Mouse (Mus musculus) lung, postnatal 36 days (tissue): Measurements from ENCODE around the gene Ube2o.
A peak's percentile ranks its signal among the peaks of the same experiment; 100 is the strongest.

Source experiments
- DNase-seq: peaks from one replicate; pipeline ENCODE4 v3.0.0; 2022; ENCODE audit warnings: mixed read lengths

Ube2o gene

GRCm38 (mm10) chr11:116579280-116579679, 2.0 kb downstream of the Ube2o start:
- DNase-seq: no peak

GRCm38 (mm10) chr11:116575396-116575795, 5.9 kb downstream of the Ube2o start:
- peak; percentile 21 for DNase-seq

GRCm38 (mm10) chr11:116574982-116575381, 6.3 kb downstream of the Ube2o start:
- no peak for DNase-seq

- no peak for DNase-seq
These were observed 6.8 kb downstream of the Ube2o start for GRCm38 (mm10) chr11:116574486-116574885.

- no peak for DNase-seq
These were observed 8.3 kb downstream of the Ube2o start for GRCm38 (mm10) chr11:116572756-116573543.

- DNase-seq: peak; percentile 63
These were observed 9.2 kb downstream of the Ube2o start for GRCm38 (mm10) chr11:116571767-116572679.

GRCm38 (mm10) chr11:116570821-116571220, 10.4 kb downstream of the Ube2o start:
- no peak for DNase-seq

GRCm38 (mm10) chr11:116567531-116567930, 13.7 kb downstream of the Ube2o start:
- no peak for DNase-seq

- no peak for DNase-seq
These were observed 15.8 kb downstream of the Ube2o start for GRCm38 (mm10) chr11:116565283-116566041.

- DNase-seq: no peak
These were observed 24.9 kb downstream of the Ube2o start for GRCm38 (mm10) chr11:116556308-116556707.

GRCm38 (mm10) chr11:116555572-116555971, 25.7 kb downstream of the Ube2o start:
- no peak for DNase-seq

GRCm38 (mm10) chr11:116554171-116554878, 26.9 kb downstream of the Ube2o start:
- peak; percentile 62 for DNase-seq

GRCm38 (mm10) chr11:116552194-116552593, 29.1 kb downstream of the Ube2o start:
- DNase-seq: no peak

GRCm38 (mm10) chr11:116550748-116551147, 30.5 kb downstream of the Ube2o start:
- peak; percentile 38 for DNase-seq

GRCm38 (mm10) chr11:116549273-116550038, 31.8 kb downstream of the Ube2o start:
- DNase-seq: no peak

- no peak for DNase-seq
These were observed 32.5 kb downstream of the Ube2o start for GRCm38 (mm10) chr11:116548780-116549179.

- DNase-seq: no peak
These were observed 33.8 kb downstream of the Ube2o start for GRCm38 (mm10) chr11:116547296-116548060.

GRCm38 (mm10) chr11:116543110-116543509, 38.1 kb downstream of the Ube2o start:
- peak; percentile 57 for DNase-seq

- no peak for DNase-seq
These were observed 40.1 kb downstream of the Ube2o start for GRCm38 (mm10) chr11:116541183-116541582.

GRCm38 (mm10) chr11:116538142-116538735, 43.0 kb downstream of the Ube2o start:
- DNase-seq: no peak
